Mouse (Mus musculus) spleen, adult 2 months (tissue): Measurements from ENCODE around the gene 3110009E18Rik.

Experiments used
- CTCF ChIP-seq: fragments of 200-500 bp; IDR thresholded peaks from 2 replicates; pipeline ENCODE4 v1.5.1; 2011; ENCODE audit warnings: mild to moderate bottlenecking, inconsistent platforms; ENCODE audit not compliant: insufficient read depth, insufficient read length, insufficient replicate concordance; ENCODE audit errors: extremely low read depth
- POLR2A ChIP-seq: fragments of 200-500 bp; IDR thresholded peaks from 2 replicates; pipeline ENCODE4 v1.6.1; 2011; ENCODE audit warnings: low read depth, low read length, inconsistent platforms

- no peak for TF ChIP-seq CTCF
- TF ChIP-seq POLR2A, result no peak
Observed at GRCm38 (mm10) chr1:120135934-120136786, 15.2 kb downstream of the 3110009E18Rik start.
